Mouse (Mus musculus) CD4-positive, CD25-positive, alpha-beta regulatory T cell, adult 4 months (primary cell): Measurements from ENCODE around the gene Gm9922. TPM values are rescaled to one million over a fixed set of nuclear protein-coding genes. Genes with fewer than 3 reads are reported as not detected.

ENCODE experiments used
- polyA plus RNA-seq, 2 experiments: library from polyadenylated mRNA; unstranded; fragments of 100-300 nt; shearing (Covaris generic); gene quantifications; one replicate each; pipeline ENCODE4 v1.2.1; 2017

Gm9922 gene
- polyA plus RNA-seq, 2 experiments from 2014 or later, result not detected

Other genes starting within 250 kb of the Gm9922 start
- gene Tbc1d4, start 120.6 kb downstream of the Gm9922 start, polyA plus RNA-seq, result 100 to 1,000 TPM; 145 to 157 TPM
- 100 to 1,000 TPM; 139 to 152 TPM for gene Commd6, start 89.1 kb downstream of the Gm9922 start, polyA plus RNA-seq
- 10 to 100 TPM; 69.7 to 70.2 TPM for gene Uchl3, start 75.8 kb downstream of the Gm9922 start, polyA plus RNA-seq
- under 1 TPM; 0.22 to 0.31 TPM for gene Lmo7, start 143 bp upstream of the Gm9922 start, polyA plus RNA-seq